Mouse (Mus musculus) neural tube, embryonic 15.5 days (tissue): Measurements from ENCODE around the gene R3hdml. TPM values are rescaled to one million over a fixed set of nuclear protein-coding genes. Genes with fewer than 3 reads are reported as not detected.
"Not testable (repeated sequence)": the region's sequence is repeated elsewhere in the genome, so short reads cannot be mapped to it uniquely, and the experiment has no call there.

Source experiments
- ATAC-seq: fragments of 200-750 bp; cut with Nextera tagmentation; 2 replicates; pipeline ENCODE4 v1.8.0; 2017; ENCODE audit warnings: mild to moderate bottlenecking, moderate TSS enrichment, moderate library complexity; ENCODE audit not compliant: low FRiP score
- H3K27ac ChIP-seq: fragments of 300-500 bp; sonication (generic); replicated peaks from 2 replicates; pipeline ENCODE4 v1.5.1; 2015; ENCODE audit warnings: mild to moderate bottlenecking, inconsistent platforms
- H3K27me3 ChIP-seq: fragments of 300-500 bp; sonication (generic); replicated peaks from 2 replicates; pipeline ENCODE4 v1.6.1; 2015; ENCODE audit warnings: inconsistent platforms
- H3K36me3 ChIP-seq: fragments of 300-500 bp; sonication (generic); 2 replicates; pipeline ENCODE4 v1.6.1; 2015; ENCODE audit warnings: inconsistent platforms
- H3K4me1 ChIP-seq: fragments of 300-500 bp; sonication (generic); 2 replicates; pipeline ENCODE4 v1.6.1; 2015; ENCODE audit warnings: inconsistent platforms
- H3K4me2 ChIP-seq: fragments of 300-500 bp; sonication (generic); 2 replicates; pipeline ENCODE4 v1.6.1; 2015; ENCODE audit warnings: inconsistent platforms, mild to moderate bottlenecking, moderate library complexity
- H3K4me3 ChIP-seq: fragments of 300-500 bp; sonication (generic); replicated peaks from 2 replicates; pipeline ENCODE4 v1.5.1; 2015; ENCODE audit warnings: mild to moderate bottlenecking, inconsistent platforms
- H3K9ac ChIP-seq: fragments of 300-500 bp; sonication (generic); replicated peaks from 2 replicates; pipeline ENCODE4 v1.6.1; 2015; ENCODE audit warnings: mild to moderate bottlenecking, inconsistent platforms
- H3K9me3 ChIP-seq: fragments of 300-500 bp; sonication (generic); replicated peaks from 2 replicates; pipeline ENCODE4 v1.6.1; 2016; ENCODE audit warnings: inconsistent platforms
- WGBS: fragments of 180-500 bp; shearing (Covaris S2); methylation state at CpG from one replicate; pipeline ENCODE4 v1.1.7; 2015; ENCODE audit warnings: mixed read lengths; 5-methylcytosine and 5-hydroxymethylcytosine counted together
- polyA plus RNA-seq: library from polyadenylated mRNA; unstranded; fragments of >200 nt; fragmentation: Nextera tagmentation; extraction: Ambion mirVana; gene quantifications from 2 replicates; pipeline ENCODE4 v1.2.1, GENCODE M21; 2015

Gene R3hdml
- polyA plus RNA-seq, 1 experiment from 2014 or later, result 0.18 TPM

DNA sequence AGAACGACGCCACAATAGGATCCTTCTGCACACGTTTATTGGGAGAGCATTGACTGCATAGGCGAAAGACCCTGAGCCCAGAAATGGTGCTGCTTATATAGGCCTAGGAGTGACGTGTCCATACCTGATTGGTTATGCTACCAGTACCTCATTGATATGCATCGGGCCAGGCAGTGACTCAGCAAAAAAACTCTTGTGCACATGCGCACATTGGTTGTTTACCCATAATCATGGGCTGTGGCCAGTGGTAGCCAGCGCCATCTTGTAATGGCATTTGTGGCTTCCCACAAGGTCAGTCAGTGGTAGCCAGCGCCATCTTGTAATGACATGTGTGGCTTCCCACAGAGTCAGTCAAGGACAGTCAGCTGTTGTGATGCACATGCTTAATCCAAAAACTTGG lies 30.8 kb upstream of the R3hdml start:
- not testable (repeated sequence) for H3K36me3 ChIP-seq, H3K27ac ChIP-seq, H3K27me3 ChIP-seq, ATAC-seq, H3K9me3 ChIP-seq, H3K4me3 ChIP-seq, H3K9ac ChIP-seq, H3K4me2 ChIP-seq
- peaks cover 16% of the 10 kb centered on the region for H3K4me1 ChIP-seq
- 95% methylated on average over 9 of the region's 9 CpGs for WGBS

GRCm38 (mm10) chr2:163462386-163462785 lies 29.7 kb upstream of the R3hdml start:
- ATAC-seq, result no peak
- 82% methylated on average over 5 of the region's 5 CpGs for WGBS

GRCm38 (mm10) chr2:163462801-163463200 lies 29.3 kb upstream of the R3hdml start:
- H3K4me2 ChIP-seq, result no peak overlapping the region
- peaks cover 3% of the 10 kb centered on the region; the same call in 1 of the 2 replicates for H3K27me3 ChIP-seq
- peaks cover 8% of the 10 kb centered on the region for H3K36me3 ChIP-seq
- no peaks in the 10 kb centered on the region for H3K9me3 ChIP-seq
- ATAC-seq, result no peak
- peaks cover 16% of the 10 kb centered on the region for H3K4me1 ChIP-seq
- no peak overlapping the region for H3K27ac ChIP-seq
- no peak overlapping the region for H3K9ac ChIP-seq
- H3K4me3 ChIP-seq, result no peak overlapping the region
- 77% methylated on average over 11 of the region's 11 CpGs for WGBS

More at GRCm38 (mm10) chr2:163462386-163462785, 29.7 kb upstream of the R3hdml start:
- Histone ChIP-seq H3K27me3 (peaks cover 3% of the 10 kb centered on the region; the same call in 1 of the 2 replicates), H3K36me3 (peaks cover 7% of the 10 kb centered on the region), H3K4me3 (no peak overlapping the region), H3K9me3 (no peaks in the 10 kb centered on the region), H3K4me1 (peaks cover 16% of the 10 kb centered on the region), H3K27ac (no peak overlapping the region), H3K9ac (no peak overlapping the region), H3K4me2 (no peak overlapping the region)

DNA sequence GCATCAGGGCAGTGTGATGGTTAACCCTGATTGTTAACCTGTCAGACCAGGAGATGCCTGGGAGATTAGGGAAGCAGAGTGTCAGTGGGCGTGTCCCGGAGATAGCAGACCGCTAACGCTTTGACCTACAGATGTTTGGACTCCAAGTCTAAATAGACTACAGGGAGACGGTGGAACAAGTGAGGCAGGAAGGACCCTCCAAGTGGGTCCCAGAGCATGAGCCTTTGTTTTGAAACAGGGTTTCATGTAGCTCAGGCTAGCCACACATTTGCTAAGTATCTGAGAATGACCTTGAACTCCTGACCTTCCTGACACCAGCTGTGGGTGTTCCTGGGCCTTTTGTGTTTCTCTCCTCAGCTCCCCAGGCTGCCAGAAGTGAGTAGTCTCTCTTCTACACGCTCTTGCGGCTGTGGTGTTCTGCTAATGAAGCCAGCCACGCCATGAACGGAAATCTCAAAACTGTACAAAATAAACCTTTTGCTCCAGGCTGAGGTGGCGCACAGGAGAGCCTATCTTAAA lies 28.8 kb upstream of the R3hdml start:
- ATAC-seq, result no peak
- Histone ChIP-seq H3K9me3 (no peaks in the 10 kb centered on the region), H3K36me3 (peaks cover 13% of the 10 kb centered on the region), H3K4me3 (no peak overlapping the region), H3K27me3 (peaks cover 3% of the 10 kb centered on the region; the same call in 1 of the 2 replicates), H3K27ac (no peak overlapping the region), H3K4me2 (no peak overlapping the region), H3K4me1 (peaks cover 15% of the 10 kb centered on the region), H3K9ac (no peak overlapping the region)
- 67% methylated on average over 10 of the region's 10 CpGs for WGBS

DNA sequence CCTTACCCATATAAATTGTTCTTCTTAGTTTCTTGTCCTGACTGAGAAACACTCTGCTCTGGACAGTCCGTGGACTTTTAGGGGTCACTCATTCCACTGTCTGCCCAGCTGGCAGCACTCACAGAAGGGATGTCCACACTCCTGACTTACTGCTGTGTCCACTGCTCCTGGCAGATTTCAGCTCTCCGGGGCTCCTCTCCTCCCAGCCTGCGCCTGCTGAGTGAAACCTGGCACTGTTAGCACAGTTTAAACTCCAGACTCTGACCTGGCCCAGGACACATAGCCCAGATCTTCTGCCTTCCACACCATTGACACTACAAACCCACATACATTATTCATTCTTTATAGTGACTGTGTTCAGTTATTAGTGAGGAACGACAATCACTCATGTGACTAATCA lies 28.1 kb upstream of the R3hdml start:
- no peak for ATAC-seq
- Histone ChIP-seq H3K9me3 (no peaks in the 10 kb centered on the region), H3K27me3 (no peaks in the 10 kb centered on the region), H3K36me3 (peaks cover 20% of the 10 kb centered on the region), H3K27ac (no peak overlapping the region), H3K4me1 (peaks cover 8% of the 10 kb centered on the region), H3K4me3 (no peak overlapping the region), H3K4me2 (no peak overlapping the region), H3K9ac (no peak overlapping the region)
- WGBS, result 78% methylated on average over 4 of the region's 4 CpGs

- WGBS, result 70% methylated on average over 6 of the region's 6 CpGs
- no peak overlapping the region for H3K27ac ChIP-seq
Measured at GRCm38 (mm10) chr2:163464562-163464961, 27.6 kb upstream of the R3hdml start.

GRCm38 (mm10) chr2:163466771-163467170 lies 25.3 kb upstream of the R3hdml start:
- Histone ChIP-seq H3K4me1 (peaks cover 15% of the 10 kb centered on the region), H3K9ac (no peak overlapping the region), H3K36me3 (peaks cover 29% of the 10 kb centered on the region), H3K27ac (no peak overlapping the region), H3K27me3 (no peaks in the 10 kb centered on the region), H3K4me2 (no peak overlapping the region), H3K9me3 (no peaks in the 10 kb centered on the region), H3K4me3 (no peak overlapping the region)
- WGBS, result 77% methylated on average over 8 of the region's 8 CpGs
- ATAC-seq, result no peak

More at GRCm38 (mm10) chr2:163464562-163464961, 27.6 kb upstream of the R3hdml start:
- no peak overlapping the region for H3K4me3 ChIP-seq
- no peak for ATAC-seq
- H3K4me2 ChIP-seq, result no peak overlapping the region
- H3K9ac ChIP-seq, result no peak overlapping the region
- no peaks in the 10 kb centered on the region for H3K27me3 ChIP-seq
- peaks cover 3% of the 10 kb centered on the region; the same call in 1 of the 2 replicates for H3K4me1 ChIP-seq
- H3K9me3 ChIP-seq, result no peaks in the 10 kb centered on the region
- peaks cover 26% of the 10 kb centered on the region for H3K36me3 ChIP-seq

- no peak for ATAC-seq
- WGBS, result 88% methylated on average over 6 of the region's 6 CpGs
- no peak overlapping the region for H3K4me3 ChIP-seq
Measured at GRCm38 (mm10) chr2:163467585-163467984, 24.5 kb upstream of the R3hdml start.

GRCm38 (mm10) chr2:163468866-163469265 lies 23.3 kb upstream of the R3hdml start:
- no peaks in the 10 kb centered on the region for H3K27me3 ChIP-seq
- ATAC-seq, result no peak
- no peak overlapping the region for H3K27ac ChIP-seq
- no peaks in the 10 kb centered on the region for H3K9me3 ChIP-seq
- no peak overlapping the region for H3K9ac ChIP-seq
- 94% methylated on average over 6 of the region's 6 CpGs for WGBS
- no peak overlapping the region for H3K4me3 ChIP-seq
- no peak overlapping the region for H3K4me2 ChIP-seq
- H3K4me1 ChIP-seq, result peaks cover 20% of the 10 kb centered on the region
- peaks cover 29% of the 10 kb centered on the region for H3K36me3 ChIP-seq

More at GRCm38 (mm10) chr2:163467585-163467984, 24.5 kb upstream of the R3hdml start:
- no peaks in the 10 kb centered on the region for H3K27me3 ChIP-seq
- H3K27ac ChIP-seq, result no peak overlapping the region
- peaks cover 17% of the 10 kb centered on the region for H3K4me1 ChIP-seq
- no peak overlapping the region for H3K9ac ChIP-seq
- H3K9me3 ChIP-seq, result no peaks in the 10 kb centered on the region
- H3K36me3 ChIP-seq, result peaks cover 29% of the 10 kb centered on the region
- H3K4me2 ChIP-seq, result no peak overlapping the region

GRCm38 (mm10) chr2:163469711-163470110 lies 22.4 kb upstream of the R3hdml start:
- ATAC-seq, result no peak
- Histone ChIP-seq H3K9ac (no peak overlapping the region), H3K4me2 (no peak overlapping the region), H3K27ac (no peak overlapping the region), H3K4me3 (no peak overlapping the region), H3K36me3 (peaks cover 29% of the 10 kb centered on the region), H3K27me3 (no peaks in the 10 kb centered on the region), H3K4me1 (peaks cover 20% of the 10 kb centered on the region), H3K9me3 (no peaks in the 10 kb centered on the region)
- WGBS, result 96% methylated on average over 15 of the region's 15 CpGs

GRCm38 (mm10) chr2:163471136-163471535 lies 21.0 kb upstream of the R3hdml start:
- Histone ChIP-seq H3K27ac (no peak overlapping the region), H3K36me3 (peaks cover 29% of the 10 kb centered on the region), H3K4me2 (peak overlapping the region; percentile 83), H3K27me3 (no peaks in the 10 kb centered on the region), H3K9ac (peak overlapping the region; percentile 83; the same call in 1 of the 2 replicates), H3K4me1 (peaks cover 20% of the 10 kb centered on the region), H3K4me3 (peak overlapping the region; percentile 96), H3K9me3 (no peaks in the 10 kb centered on the region)
- ATAC-seq, result no peak
- WGBS, result 48% methylated on average over 3 of the region's 3 CpGs

- Histone ChIP-seq H3K9ac (peak overlapping the region; percentile 83), H3K9me3 (no peaks in the 10 kb centered on the region), H3K36me3 (peaks cover 25% of the 10 kb centered on the region), H3K4me1 (peaks cover 20% of the 10 kb centered on the region), H3K4me3 (peak overlapping the region; percentile 96), H3K27me3 (no peaks in the 10 kb centered on the region), H3K27ac (peak overlapping the region; percentile 90), H3K4me2 (peak overlapping the region; percentile 83)
- WGBS, result 5% methylated on average over 36 of the region's 36 CpGs
- peak; percentile 83 for ATAC-seq
Measured at GRCm38 (mm10) chr2:163471710-163472465, 20.2 kb upstream of the R3hdml start.
